8 mouse cellular contexts compared by ENCODE assay signal in genomic region chr16:4912907-4913782, GRCm38 (mm10). TPM values are rescaled to one million over a fixed set of nuclear protein-coding genes. Genes with fewer than 3 reads are reported as not detected.
DNase-seq lines count a peak whose midpoint lies in the region; ATAC-seq and TF ChIP-seq lines count a peak whose summit lies in the region.

No protein-coding gene starts in this region.

- ATAC-seq in hindbrain, embryonic 13.5 days (ENCODE audit: low FRiP score), result no peak; the same call in 1 of the 2 replicates
- ATAC-seq in cerebellum, adult (ENCODE audit: insufficient number of reproducible peaks, low FRiP score, low TSS enrichment), result no peak

- H3K4me1 ChIP-seq in liver, adult 2 months (ENCODE audit: control insufficient read depth, insufficient read depth, low read length), result peaks cover 12% of the 10 kb centered on the region
- 0 out of 2 replicates have a peak, but pooled peaks cover 2% of the 10 kb centered on the region for H3K4me1 ChIP-seq in hindbrain, embryonic 13.5 days (replicated peaks)
- peaks cover 62% of the 10 kb centered on the region for H3K4me1 ChIP-seq in megakaryocyte, embryonic 14.5 days

- peak overlapping the region; percentile 63 for H3K27ac ChIP-seq in liver, adult 2 months (replicated peaks; ENCODE audit: insufficient read depth, low read depth, low read length)
- peak overlapping the region; percentile 63 for H3K27ac ChIP-seq in hindbrain, embryonic 13.5 days

- H3K79me2 ChIP-seq in liver, adult 2 months (ENCODE audit: control insufficient read depth, insufficient read depth, low read length), result no peaks in the 10 kb centered on the region

- no peaks in the 10 kb centered on the region for H3K9me3 ChIP-seq in hindbrain, embryonic 13.5 days
- no peaks in the 10 kb centered on the region for H3K9me3 ChIP-seq in megakaryocyte, embryonic 14.5 days

- peak; percentile 45 for DNase-seq in liver, adult 2 months (ENCODE audit: extremely low read depth, low read depth, low spot score)
- DNase-seq in liver, result no peak
- DNase-seq in c-Kit-positive CD71-negative TER-119-negative erythroid progenitor cells, embryonic 14.5 days (ENCODE audit: low read depth), result peak; percentile 62
- DNase-seq in MN1 (ENCODE audit: low spot score), result no peak
- no peak for DNase-seq in left cerebral cortex, adult 11 months (ENCODE audit: low spot score)

- WGBS in liver, adult 2 months, result 54% methylated on average over 11 of the region's 11 CpGs
- WGBS in hindbrain, embryonic 13.5 days, result 75% methylated on average over 11 of the region's 11 CpGs

- H3K36me3 ChIP-seq in liver, adult 2 months (ENCODE audit: control insufficient read depth, insufficient read depth, low read length), result peaks cover 17% of the 10 kb centered on the region; the same call in 1 of the 2 replicates
- peaks cover 86% of the 10 kb centered on the region for H3K36me3 ChIP-seq in hindbrain, embryonic 13.5 days
- H3K36me3 ChIP-seq in megakaryocyte, embryonic 14.5 days (replicated peaks; ENCODE audit: low read length), result peaks cover 94% of the 10 kb centered on the region

- H3K4me3 ChIP-seq in liver, adult 2 months (ENCODE audit: insufficient read depth, low read depth, low read length), result no peak overlapping the region
- no peak overlapping the region for H3K4me3 ChIP-seq in hindbrain, embryonic 13.5 days
- H3K4me3 ChIP-seq in megakaryocyte, embryonic 14.5 days (replicated peaks), result peak overlapping the region; percentile 80

- no peak for TF ChIP-seq CTCF in liver, adult 2 months (IDR thresholded peaks at IDR 0.05; ENCODE audit: low read depth, low read length)

- no peak overlapping the region for H3K4me2 ChIP-seq in hindbrain, embryonic 13.5 days

- TF ChIP-seq POLR2A in liver, adult 2 months (IDR thresholded peaks at IDR 0.05; ENCODE audit: extremely low read depth, insufficient read depth, low read length), result no peak

- no peaks in the 10 kb centered on the region for H3K27me3 ChIP-seq in liver, adult 2 months (ENCODE audit: control insufficient read depth, insufficient read depth, low read length)
- H3K27me3 ChIP-seq in hindbrain, embryonic 13.5 days, result no peaks in the 10 kb centered on the region
- no peaks in the 10 kb centered on the region for H3K27me3 ChIP-seq in megakaryocyte, embryonic 14.5 days (replicated peaks)

- H3K9ac ChIP-seq in liver, adult 2 months (ENCODE audit: low read depth, low read length), result peak overlapping the region; percentile 16; the same call in 1 of the 2 replicates
- H3K9ac ChIP-seq in hindbrain, embryonic 13.5 days, result 0 out of 2 replicates have a peak overlapping the region, but pooled peaks have one; percentile 19

RNA-seq across cellular contexts. Expression of gene Nudt16l1, which starts 25.4 kb away (rescaled TPM):
- total RNA-seq in liver, adult 2 months (2014; rRNA removed), result 12.2 and 16.2 TPM in 2 replicates
- polyA plus RNA-seq in liver, adult 2 months (2012; rRNA removed), result 53.5 and 57.0 TPM in 2 replicates
- 128 and 131 TPM in 2 replicates for polyA plus RNA-seq in hindbrain, embryonic 13.5 days (2015; fragmentation: Nextera tagmentation; extraction: Ambion mirVana)
- polyA plus RNA-seq in megakaryocyte, embryonic 14.5 days (2012; ENCODE audit: insufficient read depth, low replicate concordance), result 13.9 and 30.1 TPM in 2 replicates

RNA-seq across cellular contexts. Expression of gene Mgrn1, which starts 27.1 kb away (rescaled TPM):
- total RNA-seq in liver, adult 2 months (2014; rRNA removed), result 28.2 and 42.8 TPM in 2 replicates
- polyA plus RNA-seq in liver, adult 2 months (2012; rRNA removed), result 59.0 and 71.0 TPM in 2 replicates
- polyA plus RNA-seq in hindbrain, embryonic 13.5 days (2015; fragmentation: Nextera tagmentation; extraction: Ambion mirVana), result 107 and 115 TPM in 2 replicates
- 29.1 and 37.7 TPM in 2 replicates for polyA plus RNA-seq in megakaryocyte, embryonic 14.5 days (2012; ENCODE audit: insufficient read depth, low replicate concordance)

RNA-seq across cellular contexts. Expression of gene Ubald1, which starts 33.0 kb away (rescaled TPM):
- total RNA-seq in liver, adult 2 months (2014; rRNA removed), result 4.0 and 7.1 TPM in 2 replicates
- 13.6 and 15.5 TPM in 2 replicates for polyA plus RNA-seq in liver, adult 2 months (2012; rRNA removed)
- 53.7 and 54.1 TPM in 2 replicates for polyA plus RNA-seq in hindbrain, embryonic 13.5 days (2015; fragmentation: Nextera tagmentation; extraction: Ambion mirVana)
- 336 and 551 TPM in 2 replicates for polyA plus RNA-seq in megakaryocyte, embryonic 14.5 days (2012; ENCODE audit: insufficient read depth, low replicate concordance)

RNA-seq across cellular contexts. Expression of gene Anks3, which starts 50.9 kb away (rescaled TPM):
- 11.3 and 14.2 TPM in 2 replicates for total RNA-seq in liver, adult 2 months (2014; rRNA removed)
- polyA plus RNA-seq in liver, adult 2 months (2012; rRNA removed), result 16.8 and 22.3 TPM in 2 replicates
- polyA plus RNA-seq in hindbrain, embryonic 13.5 days (2015; fragmentation: Nextera tagmentation; extraction: Ambion mirVana), result 73.4 and 77.6 TPM in 2 replicates
- 18.6 and 22.6 TPM in 2 replicates for polyA plus RNA-seq in megakaryocyte, embryonic 14.5 days (2012; ENCODE audit: insufficient read depth, low replicate concordance)

Comparison
In these comparisons a context has a peak if more than half of its experiments do, and no peak if none do; other contexts are left out.
1. DNase-seq: peak in liver, adult 2 months (single experiment) and c-Kit-positive CD71-negative TER-119-negative erythroid progenitor cells, embryonic 14.5 days (single experiment); none in liver (single experiment), MN1 (single experiment) and left cerebral cortex, adult 11 months (single experiment).